Mouse (Mus musculus) midbrain, embryonic 14.5 days (tissue): ENCODE data around the gene Osbpl8. TPM values are rescaled to one million over a fixed set of nuclear protein-coding genes. Genes with fewer than 3 reads are reported as not detected.

Source experiments
- ATAC-seq: fragments of 200-750 bp; cut with Nextera tagmentation; 2 replicates; pipeline ENCODE4 v1.8.0; 2017; ENCODE audit warnings: moderate number of reproducible peaks, moderate library complexity; ENCODE audit not compliant: low FRiP score, low TSS enrichment
- DNase-seq: peaks from one replicate; pipeline ENCODE4 v3.0.0-alpha.2; 2015
- H3K27ac ChIP-seq: fragments of 300-500 bp; sonication (generic); replicated peaks from 2 replicates; pipeline ENCODE4 v1.5.1; 2014; ENCODE audit warnings: mild to moderate bottlenecking, low read depth, low read length, moderate library complexity
- H3K27me3 ChIP-seq: fragments of 300-500 bp; sonication (generic); 2 replicates; pipeline ENCODE4 v1.6.1; 2014; ENCODE audit warnings: low read length, control low read depth, mixed read lengths; ENCODE audit not compliant: control insufficient read depth, insufficient read depth
- H3K36me3 ChIP-seq: fragments of 300-500 bp; sonication (generic); 2 replicates; pipeline ENCODE4 v1.6.1; 2014; ENCODE audit warnings: low read length, control low read depth; ENCODE audit not compliant: control insufficient read depth, insufficient read depth
- H3K4me1 ChIP-seq: fragments of 300-500 bp; sonication (generic); 2 replicates; pipeline ENCODE4 v1.6.1; 2014; ENCODE audit warnings: mild to moderate bottlenecking, antibody characterized with exemption, low read length, control low read depth; ENCODE audit not compliant: control insufficient read depth, insufficient read depth
- H3K4me2 ChIP-seq: fragments of 300-500 bp; sonication (generic); 2 replicates; pipeline ENCODE4 v1.6.1; 2014; ENCODE audit warnings: mild to moderate bottlenecking, low read length, moderate library complexity
- H3K4me3 ChIP-seq: fragments of 300-500 bp; sonication (generic); replicated peaks from 2 replicates; pipeline ENCODE4 v1.5.1; 2014; ENCODE audit warnings: low read depth, low read length
- H3K9ac ChIP-seq: fragments of 300-500 bp; sonication (generic); replicated peaks from 2 replicates; pipeline ENCODE4 v1.6.1; 2014; ENCODE audit warnings: mild to moderate bottlenecking, low read length, moderate library complexity
- H3K9me3 ChIP-seq: fragments of 300-500 bp; sonication (generic); 2 replicates; pipeline ENCODE4 v1.6.1; 2016; ENCODE audit warnings: low read length, control low read depth, mixed read lengths; ENCODE audit not compliant: control insufficient read depth
- WGBS: fragments of 180-500 bp; shearing (Covaris S2); extraction: QIAGEN DNeasy Blood & Tissue Kit; methylation state at CpG from one replicate; pipeline ENCODE4 v1.1.7; 2014; 5-methylcytosine and 5-hydroxymethylcytosine counted together
- polyA plus RNA-seq: library from polyadenylated mRNA; unstranded; fragments of >200 nt; fragmentation: Nextera tagmentation; extraction: Ambion mirVana; gene quantifications from 2 replicates; pipeline ENCODE4 v1.2.1, GENCODE M21; 2014

Osbpl8 gene
- polyA plus RNA-seq, 1 experiment from 2014 or later = 19.0 TPM

- WGBS = 84% methylated on average over 1 of the region's 1 CpGs
- Histone ChIP-seq H3K27ac (no peak overlapping the region), H3K4me3 (no peak overlapping the region), H3K9ac (no peak overlapping the region), H3K4me1 (no peaks in the 10 kb centered on the region), H3K27me3 (no peaks in the 10 kb centered on the region), H3K4me2 (no peak overlapping the region), H3K9me3 (no peaks in the 10 kb centered on the region), H3K36me3 (no peaks in the 10 kb centered on the region)
- no peak for DNase-seq
- no peak for ATAC-seq
Measured at GRCm38 (mm10) chr10:111139170-111139569, 25.4 kb upstream of the Osbpl8 start.

GRCm38 (mm10) chr10:111139881-111140280, 24.7 kb upstream of the Osbpl8 start:
- Histone ChIP-seq H3K27me3 (no peaks in the 10 kb centered on the region), H3K9ac (no peak overlapping the region), H3K36me3 (no peaks in the 10 kb centered on the region), H3K27ac (no peak overlapping the region), H3K4me1 (no peaks in the 10 kb centered on the region), H3K4me3 (no peak overlapping the region), H3K9me3 (no peaks in the 10 kb centered on the region), H3K4me2 (no peak overlapping the region)
- 82% methylated on average over 5 of the region's 5 CpGs for WGBS
- ATAC-seq (no peak), DNase-seq (no peak)

DNA sequence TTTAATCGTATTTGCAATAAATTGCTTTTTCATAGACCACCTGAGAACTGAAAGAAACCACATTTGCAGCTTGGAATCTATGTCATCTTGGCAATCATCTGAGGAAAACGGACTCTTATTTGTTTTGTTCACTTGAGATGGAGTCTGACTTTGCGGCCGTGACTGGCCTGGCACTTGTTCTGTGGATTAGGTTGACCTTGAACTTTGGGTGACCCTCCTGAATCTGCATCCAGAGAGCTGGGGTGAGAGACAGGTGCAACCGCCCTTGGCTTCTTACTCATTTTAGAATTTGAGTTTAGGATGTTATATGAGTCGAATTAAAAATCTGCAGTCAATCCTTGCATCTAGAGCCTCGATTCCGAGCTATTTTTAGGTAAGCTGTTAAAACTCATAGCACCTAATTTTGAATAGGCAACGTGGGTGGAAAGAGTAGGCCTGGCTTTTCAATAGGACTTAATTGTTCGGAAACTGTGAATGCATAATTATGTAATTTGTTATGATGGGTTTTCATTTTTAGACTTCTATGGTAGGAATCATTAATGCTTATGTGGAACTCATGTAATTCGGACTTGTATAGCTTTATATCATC, 20.1 kb upstream of the Osbpl8 start:
- Histone ChIP-seq H3K9ac (no peak overlapping the region), H3K4me1 (no peaks in the 10 kb centered on the region), H3K4me2 (no peak overlapping the region), H3K4me3 (no peak overlapping the region), H3K9me3 (no peaks in the 10 kb centered on the region), H3K27ac (no peak overlapping the region), H3K36me3 (no peaks in the 10 kb centered on the region), H3K27me3 (no peaks in the 10 kb centered on the region)
- DNase-seq = no peak
- no peak for ATAC-seq
- WGBS = 86% methylated on average over 11 of the region's 11 CpGs

- H3K36me3 ChIP-seq = no peaks in the 10 kb centered on the region
- H3K4me3 ChIP-seq = no peak overlapping the region
- no peaks in the 10 kb centered on the region for H3K27me3 ChIP-seq
- no peak overlapping the region for H3K4me2 ChIP-seq
- H3K4me1 ChIP-seq = no peaks in the 10 kb centered on the region
- no peak overlapping the region for H3K9ac ChIP-seq
- H3K27ac ChIP-seq = no peak overlapping the region
- H3K9me3 ChIP-seq = no peaks in the 10 kb centered on the region
- ATAC-seq (no peak), DNase-seq (no peak)
- WGBS = 59% methylated on average over 5 of the region's 5 CpGs
Measured at GRCm38 (mm10) chr10:111149761-111150160, 14.8 kb upstream of the Osbpl8 start.

GRCm38 (mm10) chr10:111155065-111155464, 9.5 kb upstream of the Osbpl8 start:
- ATAC-seq (no peak), DNase-seq (no peak)
- H3K27ac ChIP-seq = no peak overlapping the region
- 95% methylated on average over 3 of the region's 3 CpGs for WGBS
- H3K36me3 ChIP-seq = no peaks in the 10 kb centered on the region
- H3K4me2 ChIP-seq = no peak overlapping the region
- no peaks in the 10 kb centered on the region for H3K27me3 ChIP-seq
- H3K4me1 ChIP-seq = no peaks in the 10 kb centered on the region
- H3K9me3 ChIP-seq = no peaks in the 10 kb centered on the region
- H3K9ac ChIP-seq = no peak overlapping the region
- no peak overlapping the region for H3K4me3 ChIP-seq

DNA sequence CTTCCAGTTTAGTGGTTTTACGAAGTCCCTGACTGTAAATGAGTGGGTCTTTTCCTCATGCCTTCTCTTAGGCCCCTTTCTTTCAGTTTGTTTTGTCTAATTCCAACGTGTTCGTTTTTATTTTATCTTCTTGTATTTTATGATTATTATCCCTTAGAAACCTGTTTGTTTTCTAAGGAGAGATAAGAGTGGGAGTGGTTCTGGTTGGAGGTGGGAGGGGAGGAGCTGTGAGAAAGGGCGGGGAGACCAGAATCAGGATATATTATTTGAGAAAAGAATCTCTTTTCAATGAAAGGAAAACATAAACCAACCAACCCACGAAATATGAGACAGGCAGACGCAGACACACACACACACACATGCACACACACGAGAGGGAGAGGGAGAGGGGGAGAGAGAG, 9.0 kb upstream of the Osbpl8 start:
- DNase-seq (no peak), ATAC-seq (no peak)
- 81% methylated on average over 7 of the region's 7 CpGs for WGBS
- Histone ChIP-seq H3K9me3 (no peaks in the 10 kb centered on the region), H3K27me3 (no peaks in the 10 kb centered on the region), H3K4me2 (no peak overlapping the region), H3K9ac (no peak overlapping the region), H3K36me3 (no peaks in the 10 kb centered on the region), H3K27ac (no peak overlapping the region), H3K4me1 (no peaks in the 10 kb centered on the region), H3K4me3 (no peak overlapping the region)

DNA sequence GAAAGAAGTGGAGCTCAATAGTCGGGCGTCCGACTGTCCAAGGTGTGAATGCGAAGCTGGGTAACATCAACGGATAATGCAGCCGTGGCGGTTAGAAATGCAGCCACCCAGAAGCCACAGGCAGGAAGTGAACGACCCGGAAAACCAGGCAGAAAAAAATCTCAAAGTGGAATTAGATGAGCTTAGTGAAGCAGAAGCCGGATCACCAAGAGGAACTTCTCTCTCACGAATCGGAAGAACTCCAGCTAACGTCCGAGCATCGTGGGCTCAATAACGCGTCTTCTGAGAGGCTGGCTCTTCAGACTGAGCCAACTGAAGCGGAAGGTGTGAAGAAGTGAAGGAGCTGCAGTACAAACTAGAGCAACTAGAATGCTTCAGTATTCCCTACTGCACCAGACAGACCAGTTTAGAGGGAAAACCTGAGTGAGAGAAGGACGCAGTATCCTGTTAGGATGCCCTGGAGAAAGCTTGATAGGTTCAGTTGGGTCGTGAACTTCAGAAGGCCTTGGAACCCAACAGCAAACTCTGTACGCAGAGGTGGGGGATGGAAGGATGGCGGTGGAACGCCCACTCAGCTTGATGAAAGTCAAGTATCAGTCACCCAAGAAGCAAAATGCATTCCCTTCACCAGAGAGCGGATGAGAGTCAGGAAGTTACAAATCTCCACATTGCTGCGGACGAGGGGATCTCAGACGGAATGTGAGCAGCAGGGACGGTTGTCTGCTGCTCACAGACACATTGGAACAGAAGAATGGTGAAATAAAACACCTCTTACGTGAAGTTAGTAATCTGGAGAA, 8.0 kb upstream of the Osbpl8 start:
- DNase-seq (no peak), ATAC-seq (no peak)
- Histone ChIP-seq H3K27me3 (no peaks in the 10 kb centered on the region), H3K27ac (no peak overlapping the region), H3K4me2 (no peak overlapping the region), H3K9ac (no peak overlapping the region), H3K4me1 (no peaks in the 10 kb centered on the region), H3K36me3 (no peaks in the 10 kb centered on the region), H3K4me3 (no peak overlapping the region), H3K9me3 (no peaks in the 10 kb centered on the region)
- WGBS = 89% methylated on average over 29 of the region's 29 CpGs

DNA sequence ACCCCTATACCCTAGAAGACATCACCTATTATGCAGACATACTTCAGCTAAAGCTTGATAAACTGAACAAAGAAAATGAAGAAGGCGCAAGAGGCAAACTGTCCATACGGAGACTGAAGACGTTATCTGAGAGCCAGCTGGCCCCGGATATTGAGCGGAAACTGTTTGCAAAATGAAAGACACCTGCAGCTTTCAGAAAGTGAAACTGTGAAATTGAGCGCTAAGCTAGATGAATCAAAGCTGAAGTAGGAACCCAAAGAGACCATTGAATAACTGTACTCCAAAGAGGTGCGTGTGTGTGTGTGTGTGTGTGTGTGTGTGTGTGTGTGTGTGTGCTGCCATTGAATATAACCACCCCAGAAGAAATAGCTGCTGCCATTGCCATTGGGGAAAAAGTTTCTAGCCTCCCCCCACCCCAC, 7.3 kb upstream of the Osbpl8 start:
- WGBS = 90% methylated on average over 7 of the region's 7 CpGs
- Histone ChIP-seq H3K27me3 (no peaks in the 10 kb centered on the region), H3K4me2 (no peak overlapping the region), H3K4me3 (no peak overlapping the region), H3K9me3 (no peaks in the 10 kb centered on the region), H3K36me3 (no peaks in the 10 kb centered on the region), H3K27ac (no peak overlapping the region), H3K9ac (no peak overlapping the region), H3K4me1 (no peaks in the 10 kb centered on the region)
- DNase-seq (no peak), ATAC-seq (no peak)
